Mouse (Mus musculus): ENCODE data around the gene Akap6.

- TF ChIP-seq PAX5 (IDR thresholded peaks at IDR 0.05; ENCODE audit: low read length) (no peak), CTCF (conservative IDR thresholded peaks at IDR 0.05 in 1 of 2, IDR thresholded peaks at IDR 0.05 in 1 of 2; ENCODE audit: low read depth in 2 of 2, low read length in 2 of 2) (no peak), POLR2A (IDR thresholded peaks at IDR 0.05; ENCODE audit: low read depth, low read length) (no peak), ZMIZ1 (IDR thresholded peaks at IDR 0.05; ENCODE audit: low read depth, low read length) (no peak), ZKSCAN1 (IDR thresholded peaks at IDR 0.05; ENCODE audit: borderline replicate concordance, low read depth, low read length) (no peak)
Observed at GRCm38 (mm10) chr12:53029910-53030309, 330.7 kb downstream of the Akap6 start.
